Mouse (Mus musculus) testis, postnatal 14 days (tissue): ENCODE measurements around the gene Syt1.
A peak's percentile ranks its signal among the peaks of the same experiment; 100 is the strongest.

Source experiments
- DNase-seq: peaks from one replicate; pipeline ENCODE4 v3.0.0; 2021; ENCODE audit warnings: low spot score

Gene Syt1

GRCm38 (mm10) chr10:108519156-108519555 is 491.6 kb downstream of the Syt1 start:
- no peak for DNase-seq

GRCm38 (mm10) chr10:108517076-108517475 is 493.7 kb downstream of the Syt1 start:
- no peak for DNase-seq

DNA sequence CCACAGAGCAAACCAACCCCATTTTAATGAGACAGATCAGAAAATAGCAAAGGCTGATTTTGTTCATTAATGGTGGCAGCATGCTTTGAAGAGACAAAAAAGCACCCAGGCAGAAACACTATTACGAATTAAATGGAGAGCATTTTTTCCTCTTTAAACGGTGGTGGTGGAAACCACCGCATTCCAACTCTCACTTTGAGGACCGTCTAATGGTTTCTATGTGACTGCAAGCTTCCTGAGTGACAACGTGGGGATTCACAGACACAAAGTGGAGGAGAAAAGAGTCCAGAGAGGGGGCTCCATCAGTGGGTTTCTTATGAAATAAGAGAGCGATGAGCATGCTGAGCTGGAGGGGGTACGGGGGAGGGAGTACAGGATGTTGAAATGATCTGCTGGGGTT is 496.1 kb downstream of the Syt1 start:
- DNase-seq = no peak

GRCm38 (mm10) chr10:108509579-108509978 is 501.2 kb downstream of the Syt1 start:
- no peak for DNase-seq

DNA sequence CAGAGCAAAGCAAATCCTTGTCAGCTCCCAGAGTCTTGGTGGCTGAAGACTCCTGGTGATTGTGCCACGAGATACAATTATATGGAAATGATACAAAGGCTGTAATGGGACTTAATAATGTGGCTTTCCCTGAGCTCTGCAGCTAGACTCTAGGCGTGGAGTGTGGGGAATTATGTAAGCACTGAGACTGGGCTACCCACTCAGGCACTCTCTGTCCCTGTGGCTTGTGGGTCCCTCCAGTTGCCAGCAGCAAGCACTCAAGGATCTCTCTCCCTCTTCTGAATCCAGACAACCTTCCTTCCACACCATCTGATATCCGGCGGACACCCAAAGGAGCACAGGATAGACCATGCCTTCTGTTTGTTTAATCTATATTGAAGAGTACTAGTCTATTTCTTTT is 503.9 kb downstream of the Syt1 start:
- DNase-seq = no peak

DNA sequence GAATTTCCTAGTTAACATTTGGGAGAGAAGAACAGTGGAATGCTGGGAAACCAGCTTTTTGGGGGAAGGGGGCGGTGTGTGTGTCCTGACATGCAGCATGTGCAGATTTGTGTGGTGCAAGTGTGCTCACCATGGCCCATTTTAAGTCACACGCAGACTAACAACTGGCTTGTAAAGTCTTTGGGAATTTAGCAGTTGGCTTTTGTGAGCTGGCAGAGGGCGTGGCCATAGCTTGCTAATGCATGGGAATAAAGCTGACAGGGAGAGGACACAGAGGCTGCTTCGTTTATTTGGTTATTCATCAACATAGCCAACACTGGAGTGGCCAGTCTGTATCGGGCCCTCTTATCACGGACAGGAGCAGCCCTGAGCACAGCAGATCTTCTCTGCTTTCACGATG is 505.9 kb downstream of the Syt1 start:
- no peak for DNase-seq

DNA sequence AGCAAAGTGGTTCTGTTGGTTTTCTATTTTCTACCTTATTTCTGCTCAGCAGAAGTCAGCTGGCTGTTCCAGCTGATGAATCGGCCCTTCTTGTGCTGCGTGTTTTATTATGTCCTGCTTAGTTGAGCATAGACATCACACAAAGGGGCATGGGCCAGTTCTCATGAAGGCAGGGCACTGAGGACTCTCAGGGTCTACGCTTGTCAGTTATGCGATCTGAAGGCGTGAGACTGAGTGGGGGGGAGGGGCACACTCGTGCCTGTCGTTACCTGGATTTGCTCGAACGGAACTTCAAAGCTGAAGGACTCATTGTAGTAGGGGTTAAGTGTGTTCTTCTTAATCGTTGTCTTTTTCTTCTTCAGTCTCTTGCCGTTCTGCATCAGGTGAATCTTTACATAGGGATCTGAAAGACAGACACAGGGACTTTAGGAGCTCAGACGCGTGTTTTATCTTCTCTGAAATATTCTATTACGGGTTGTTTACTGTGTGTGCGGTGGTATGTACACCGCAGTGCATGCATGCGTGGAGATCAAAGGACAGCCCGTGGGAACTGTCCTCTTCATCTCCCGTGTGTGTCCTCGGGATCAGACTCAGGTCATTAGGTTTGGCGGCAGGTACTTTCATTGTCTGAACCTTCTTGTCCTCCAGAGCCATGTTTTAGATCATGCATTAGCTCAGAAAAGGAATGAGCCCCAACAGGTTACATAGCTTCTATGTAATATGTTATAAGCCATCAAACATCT is 506.5 kb downstream of the Syt1 start:
- no peak for DNase-seq

GRCm38 (mm10) chr10:108490231-108490630 is 520.6 kb downstream of the Syt1 start:
- DNase-seq = no peak

DNA sequence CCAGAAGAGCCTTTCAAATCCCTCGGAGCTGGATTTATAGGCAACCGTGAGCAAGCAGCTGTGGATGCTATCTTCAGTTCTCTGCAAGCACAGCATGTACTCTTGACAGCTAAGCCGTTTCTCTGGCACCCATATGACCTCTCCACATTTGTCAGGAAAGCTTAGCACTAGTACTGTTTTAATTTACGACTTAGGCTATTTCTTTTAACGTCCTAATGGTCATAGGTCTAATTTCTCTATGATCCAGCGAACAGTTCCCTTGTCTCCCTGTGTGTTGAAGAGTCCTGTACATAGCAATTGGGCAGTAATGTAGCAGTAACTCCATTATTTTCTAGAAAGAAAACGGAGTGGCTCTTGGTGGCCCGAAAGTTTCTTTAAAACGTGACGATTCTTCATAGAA is 526.8 kb downstream of the Syt1 start:
- DNase-seq = no peak

GRCm38 (mm10) chr10:108480146-108480850 is 530.5 kb downstream of the Syt1 start:
- no peak for DNase-seq

GRCm38 (mm10) chr10:108470319-108470955 is 540.3 kb downstream of the Syt1 start:
- no peak for DNase-seq

GRCm38 (mm10) chr10:108466539-108466938 is 544.2 kb downstream of the Syt1 start:
- no peak for DNase-seq

- no peak for DNase-seq
Measured at GRCm38 (mm10) chr10:108461862-108462261, 548.9 kb downstream of the Syt1 start.

DNA sequence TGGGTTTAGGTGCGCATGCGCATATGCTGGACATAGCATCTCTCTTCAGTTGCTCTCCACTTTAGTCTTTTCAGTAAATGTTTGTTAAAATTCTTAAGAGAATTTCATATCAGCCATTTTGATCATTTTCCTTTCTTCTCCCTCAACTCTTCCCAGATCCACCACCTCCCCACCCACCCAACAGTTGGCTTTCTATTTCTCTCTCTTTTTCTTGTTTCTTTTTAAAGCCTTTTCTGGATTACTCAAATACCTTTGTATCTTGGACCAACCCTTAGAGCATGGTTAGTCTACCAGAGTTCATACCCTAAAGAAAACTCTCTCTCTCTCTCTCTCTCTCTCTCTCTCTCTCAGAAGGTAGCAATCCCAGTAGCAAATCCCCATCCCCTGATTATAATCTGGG is 553.7 kb downstream of the Syt1 start:
- no peak for DNase-seq

- DNase-seq = no peak
Measured at GRCm38 (mm10) chr10:108455883-108456282, 554.9 kb downstream of the Syt1 start.

DNA sequence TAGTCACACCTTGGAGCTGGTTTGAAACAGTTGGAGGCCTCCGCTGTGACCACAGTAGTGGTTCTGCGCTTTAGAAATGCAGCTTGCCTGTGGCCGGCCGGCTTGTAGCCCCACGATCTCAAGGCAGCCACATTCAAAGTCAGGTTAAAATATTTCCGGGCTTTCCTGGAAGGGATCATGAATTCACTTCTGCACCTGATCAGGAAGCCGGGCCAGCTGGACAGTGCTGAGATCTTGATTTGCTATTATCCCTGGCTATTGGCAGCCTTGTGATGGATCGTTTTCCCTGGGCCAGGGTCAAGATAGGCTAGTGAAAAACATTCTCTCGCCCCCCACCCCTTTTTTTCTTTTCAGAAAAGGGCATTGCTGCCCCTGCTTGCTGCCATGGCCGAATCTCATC is 555.6 kb downstream of the Syt1 start:
- no peak for DNase-seq

DNA sequence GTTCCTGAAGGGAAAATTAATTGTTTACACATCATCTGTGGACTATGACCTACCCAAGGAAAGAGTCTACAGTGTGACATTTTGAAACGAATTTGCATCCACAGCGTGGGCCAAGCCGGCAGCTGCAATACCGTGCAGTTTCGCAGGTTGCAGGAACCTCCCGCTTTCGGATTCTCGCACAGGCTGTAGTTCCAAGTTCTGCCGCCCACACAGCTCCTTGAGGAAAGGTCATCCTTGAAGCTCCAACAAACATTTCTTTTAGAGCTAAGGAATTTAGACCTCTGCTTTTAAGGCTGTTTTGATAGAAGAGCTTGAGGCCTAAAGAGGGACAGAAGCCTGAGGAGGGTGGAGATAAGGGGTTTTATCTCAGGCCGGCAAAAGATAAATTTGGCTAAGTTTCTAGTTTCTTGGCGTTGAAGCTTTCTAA is 556.1 kb downstream of the Syt1 start:
- peak; percentile 73 for DNase-seq

DNA sequence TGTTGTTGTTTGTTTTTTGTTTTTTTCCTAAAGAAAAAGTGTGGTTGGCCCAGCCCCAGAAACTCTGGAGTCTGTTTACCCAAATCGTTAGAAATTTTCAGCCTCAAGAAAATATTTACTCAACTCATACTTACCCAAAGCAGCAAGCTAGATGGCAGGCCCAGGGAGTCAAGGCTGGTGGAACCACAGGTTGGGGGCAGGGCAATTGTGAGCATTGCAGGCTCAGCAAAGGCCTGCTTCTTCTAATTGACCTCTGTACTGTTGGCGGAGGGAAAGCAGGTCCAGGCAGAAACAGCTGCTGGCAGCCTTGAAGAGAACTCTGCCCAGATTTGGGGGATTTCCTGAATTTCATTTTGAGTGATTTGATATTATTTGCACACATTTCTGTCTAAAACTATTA is 557.2 kb downstream of the Syt1 start:
- peak; percentile 32 for DNase-seq

DNA sequence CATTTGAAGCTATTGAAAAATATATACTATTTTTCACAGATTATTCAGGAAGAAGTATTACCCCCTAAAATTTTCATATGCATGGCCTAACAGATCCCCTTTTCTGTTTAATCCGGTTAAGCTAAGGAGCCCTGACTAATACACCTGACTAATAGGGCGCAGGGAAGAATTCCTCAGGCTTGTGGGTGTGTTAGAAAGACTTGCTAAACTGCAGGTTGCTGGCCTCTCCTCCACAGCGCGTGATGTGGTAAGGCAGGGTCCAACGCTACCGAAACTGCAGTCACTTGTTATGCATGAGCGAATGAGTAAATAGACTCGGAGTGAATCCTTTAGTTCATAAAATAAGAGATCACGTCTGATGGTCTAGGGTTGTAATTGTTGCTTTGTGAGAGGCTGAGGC is 558.4 kb downstream of the Syt1 start:
- no peak for DNase-seq

DNA sequence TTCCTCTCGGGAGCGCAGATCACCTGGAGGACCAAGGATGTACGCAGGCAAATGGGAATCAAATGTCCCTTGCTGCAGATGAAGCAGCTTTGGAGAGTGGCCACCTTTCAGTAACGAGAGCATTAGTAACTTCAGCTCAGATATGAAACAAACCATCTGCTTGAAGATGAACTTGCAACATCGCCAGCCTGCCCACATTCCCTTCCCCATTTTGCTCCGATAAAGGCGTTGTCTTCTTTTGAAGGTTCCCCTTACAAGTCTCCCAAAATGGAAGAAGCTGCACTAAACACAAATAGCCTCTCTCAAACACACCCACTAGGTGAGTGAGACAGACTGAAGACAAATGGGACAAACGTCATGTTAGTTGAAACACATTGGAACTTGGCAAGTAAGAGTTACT is 559.3 kb downstream of the Syt1 start:
- DNase-seq = no peak

- DNase-seq = no peak
Measured at GRCm38 (mm10) chr10:108450401-108450800, 560.4 kb downstream of the Syt1 start.

- DNase-seq = no peak
Measured at GRCm38 (mm10) chr10:108448421-108448820, 562.4 kb downstream of the Syt1 start.
